Mouse (Mus musculus): Measurements from ENCODE around the gene AC124108.1. TPM values are rescaled to one million over a fixed set of nuclear protein-coding genes. Genes with fewer than 3 reads are reported as not detected.
A peak's percentile ranks its signal among the peaks of the same experiment; 100 is the strongest.

Gene AC124108.1
- polyA plus RNA-seq, 1 experiment, result not detected

- H3K4me3 ChIP-seq (replicated peaks; ENCODE audit: extremely low read depth, low read depth, low read length), result no peak overlapping the region
- no peak for DNase-seq
- no peak for TF ChIP-seq CTCF (IDR thresholded peaks at IDR 0.05; ENCODE audit: insufficient read depth, low read length)
- no peak for TF ChIP-seq POLR2A (IDR thresholded peaks at IDR 0.05; ENCODE audit: borderline replicate concordance, extremely low read depth, low read depth, low read length)
- no peaks in the 10 kb centered on the region for H3K4me1 ChIP-seq (ENCODE audit: control insufficient read depth, insufficient read depth, low read length)
- WGBS, result 34% methylated on average over 4 of the region's 4 CpGs
These were observed 2.0 kb upstream of the AC124108.1 start for GRCm38 (mm10) chr1:132189231-132189630.

DNA sequence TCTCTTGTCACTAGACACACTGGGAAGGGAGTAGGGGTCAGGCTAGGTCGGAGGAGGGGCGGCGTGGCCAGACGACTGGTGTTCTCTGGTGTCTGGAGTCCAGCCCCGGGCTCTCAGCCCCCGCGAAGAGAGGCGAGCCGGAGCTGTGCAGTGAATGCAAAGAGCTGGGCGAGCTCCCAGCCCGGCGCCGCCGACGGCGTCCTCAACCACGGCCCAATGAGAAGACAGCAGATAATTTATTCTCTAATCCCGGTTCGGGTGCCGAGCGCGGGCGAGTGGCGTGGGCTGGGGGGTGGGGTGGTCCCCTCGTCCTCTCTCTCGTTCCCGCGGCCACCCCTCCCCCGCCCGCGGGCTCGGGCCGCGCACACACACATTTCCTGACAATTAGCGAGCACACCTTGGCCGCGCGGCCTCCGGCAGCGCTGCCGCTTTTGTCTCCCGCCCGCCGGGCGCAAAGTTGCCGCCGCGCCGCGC, 1.2 kb upstream of the AC124108.1 start:
- Histone ChIP-seq H3K4me1 (ENCODE audit: control insufficient read depth, insufficient read depth, low read length) (no peaks in the 10 kb centered on the region), H3K4me3 (replicated peaks; ENCODE audit: extremely low read depth, low read depth, low read length) (peak overlapping the region; percentile 9)
- 1% methylated on average over 50 of the region's 50 CpGs for WGBS
- no peak for TF ChIP-seq CTCF (IDR thresholded peaks at IDR 0.05; ENCODE audit: insufficient read depth, low read length)
- no peak for TF ChIP-seq POLR2A (IDR thresholded peaks at IDR 0.05; ENCODE audit: borderline replicate concordance, extremely low read depth, low read depth, low read length)
- no peak for DNase-seq

DNA sequence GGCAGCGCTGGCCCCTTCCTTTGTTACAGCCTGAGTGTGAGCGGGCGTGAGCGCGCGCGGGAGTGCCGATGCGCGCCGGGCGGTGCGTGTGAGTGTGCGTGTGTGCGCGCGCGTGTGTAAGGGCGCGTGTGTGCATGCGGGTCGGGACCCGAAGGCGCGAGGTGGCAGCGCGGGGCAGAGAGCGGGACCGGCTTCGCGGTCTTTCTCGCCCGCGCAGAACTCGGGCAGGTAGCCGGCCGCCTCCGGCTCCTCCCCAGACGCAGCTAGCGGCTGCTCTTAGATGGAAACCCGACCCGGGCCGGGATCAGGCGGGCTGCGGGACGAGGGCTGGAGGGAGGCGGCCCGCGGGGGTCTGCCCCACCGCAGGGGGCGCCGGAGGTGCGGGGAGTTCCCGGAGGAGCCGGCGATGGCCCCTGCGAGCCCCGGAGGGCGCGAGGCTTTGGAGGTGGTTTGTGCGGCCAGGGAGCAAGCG, 600 bp upstream of the AC124108.1 start:
- DNase-seq, result no peak
- Histone ChIP-seq H3K4me1 (ENCODE audit: control insufficient read depth, insufficient read depth, low read length) (peaks cover 4% of the 10 kb centered on the region), H3K4me3 (replicated peaks; ENCODE audit: extremely low read depth, low read depth, low read length) (peak overlapping the region; percentile 41)
- WGBS, result under 1% methylated on average over 52 of the region's 62 CpGs
- no peak for TF ChIP-seq POLR2A (IDR thresholded peaks at IDR 0.05; ENCODE audit: borderline replicate concordance, extremely low read depth, low read depth, low read length)
- no peak for TF ChIP-seq CTCF (IDR thresholded peaks at IDR 0.05; ENCODE audit: insufficient read depth, low read length)

- H3K4me3 ChIP-seq (replicated peaks; ENCODE audit: extremely low read depth, low read depth, low read length), result no peak overlapping the region
- WGBS, result 23% methylated on average over 16 of the region's 16 CpGs
- peaks cover 4% of the 10 kb centered on the region for H3K4me1 ChIP-seq (ENCODE audit: control insufficient read depth, insufficient read depth, low read length)
- no peak for TF ChIP-seq CTCF (IDR thresholded peaks at IDR 0.05; ENCODE audit: insufficient read depth, low read length)
- no peak for DNase-seq
These were observed 776 bp downstream of the AC124108.1 start for GRCm38 (mm10) chr1:132191786-132192680.

DNA sequence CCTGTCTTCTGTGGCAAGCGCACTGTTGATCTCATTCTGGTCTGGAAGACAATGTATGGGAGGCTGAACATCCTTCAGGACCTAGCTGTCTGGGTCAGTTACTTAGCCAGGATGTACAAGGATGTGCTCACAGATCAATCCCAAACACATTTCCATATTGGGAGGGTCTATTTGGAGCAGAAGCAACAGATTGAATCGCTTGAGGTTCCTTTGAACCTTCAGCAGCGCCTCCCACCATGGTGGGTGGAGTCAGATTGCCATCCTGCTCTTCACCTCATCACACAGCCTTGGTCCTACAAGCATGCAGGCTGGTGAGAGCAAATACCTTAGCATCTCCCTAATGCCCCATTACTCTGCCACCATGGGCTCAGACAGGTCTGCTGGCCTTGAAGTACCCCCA, 2.5 kb downstream of the AC124108.1 start:
- DNase-seq, result no peak
- H3K4me3 ChIP-seq (replicated peaks; ENCODE audit: extremely low read depth, low read depth, low read length), result no peak overlapping the region
- TF ChIP-seq CTCF (IDR thresholded peaks at IDR 0.05; ENCODE audit: insufficient read depth, low read length) (no peak), POLR2A (IDR thresholded peaks at IDR 0.05; ENCODE audit: borderline replicate concordance, extremely low read depth, low read depth, low read length) (no peak)
- 70% methylated on average over 3 of the region's 3 CpGs for WGBS
- H3K4me1 ChIP-seq (ENCODE audit: control insufficient read depth, insufficient read depth, low read length), result peaks cover 4% of the 10 kb centered on the region

DNA sequence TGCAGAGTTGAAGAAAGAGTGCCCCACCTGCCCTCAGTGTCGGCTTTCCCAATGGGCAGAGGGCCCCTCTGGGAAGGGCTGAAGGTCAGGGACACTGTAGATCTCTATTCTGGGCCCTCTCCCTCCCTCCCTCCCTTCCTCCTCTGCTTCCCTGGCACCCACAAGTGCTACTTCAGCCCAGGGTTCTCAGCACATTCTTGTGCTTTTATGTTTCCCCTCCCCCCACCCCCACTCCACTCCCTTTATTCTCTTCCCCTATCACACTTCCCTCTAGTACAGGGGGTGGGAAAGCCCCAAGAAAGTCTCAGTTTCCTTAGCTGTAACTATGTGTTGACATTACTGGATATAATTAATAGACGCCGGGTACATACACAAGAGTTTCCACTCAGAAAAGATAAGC, 3.4 kb downstream of the AC124108.1 start:
- 49% methylated on average over 3 of the region's 3 CpGs for WGBS
- Histone ChIP-seq H3K4me3 (replicated peaks; ENCODE audit: extremely low read depth, low read depth, low read length) (no peak overlapping the region), H3K4me1 (ENCODE audit: control insufficient read depth, insufficient read depth, low read length) (peaks cover 4% of the 10 kb centered on the region)
- TF ChIP-seq POLR2A (IDR thresholded peaks at IDR 0.05; ENCODE audit: borderline replicate concordance, extremely low read depth, low read depth, low read length) (no peak), CTCF (IDR thresholded peaks at IDR 0.05; ENCODE audit: insufficient read depth, low read length) (no peak)
- no peak for DNase-seq

DNA sequence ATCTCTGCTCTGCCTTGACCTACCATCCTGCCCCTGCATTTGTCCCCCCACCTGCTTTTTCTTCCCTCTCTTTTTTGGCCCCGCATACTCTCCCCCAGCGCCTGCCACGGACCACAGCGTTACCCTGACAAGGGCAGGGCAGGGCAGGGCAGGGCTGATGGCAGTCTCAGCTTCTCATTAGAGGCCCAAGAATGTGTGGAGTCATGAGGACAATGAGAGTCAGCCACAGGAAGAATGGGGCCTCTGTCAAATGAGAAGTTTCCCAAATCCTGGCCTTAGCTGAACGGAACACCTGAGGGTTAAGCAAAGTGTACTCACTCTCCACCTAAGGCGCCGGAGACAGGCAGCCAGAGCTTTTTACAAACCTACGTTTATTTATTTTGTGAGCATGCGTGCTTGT, 3.8 kb downstream of the AC124108.1 start:
- Histone ChIP-seq H3K4me3 (replicated peaks; ENCODE audit: extremely low read depth, low read depth, low read length) (no peak overlapping the region), H3K4me1 (ENCODE audit: control insufficient read depth, insufficient read depth, low read length) (peaks cover 4% of the 10 kb centered on the region)
- DNase-seq, result no peak
- WGBS, result 58% methylated on average over 9 of the region's 9 CpGs
- TF ChIP-seq POLR2A (IDR thresholded peaks at IDR 0.05; ENCODE audit: borderline replicate concordance, extremely low read depth, low read depth, low read length), result no peak
- TF ChIP-seq CTCF (IDR thresholded peaks at IDR 0.05; ENCODE audit: insufficient read depth, low read length), result no peak

GRCm38 (mm10) chr1:132195681-132196080, 4.4 kb downstream of the AC124108.1 start:
- H3K4me3 ChIP-seq (replicated peaks; ENCODE audit: extremely low read depth, low read depth, low read length), result no peak overlapping the region
- WGBS, result 56% methylated on average over 5 of the region's 5 CpGs
- TF ChIP-seq CTCF (IDR thresholded peaks at IDR 0.05; ENCODE audit: insufficient read depth, low read length), result no peak
- no peak for TF ChIP-seq POLR2A (IDR thresholded peaks at IDR 0.05; ENCODE audit: borderline replicate concordance, extremely low read depth, low read depth, low read length)
- peaks cover 4% of the 10 kb centered on the region for H3K4me1 ChIP-seq (ENCODE audit: control insufficient read depth, insufficient read depth, low read length)
- no peak for DNase-seq

DNA sequence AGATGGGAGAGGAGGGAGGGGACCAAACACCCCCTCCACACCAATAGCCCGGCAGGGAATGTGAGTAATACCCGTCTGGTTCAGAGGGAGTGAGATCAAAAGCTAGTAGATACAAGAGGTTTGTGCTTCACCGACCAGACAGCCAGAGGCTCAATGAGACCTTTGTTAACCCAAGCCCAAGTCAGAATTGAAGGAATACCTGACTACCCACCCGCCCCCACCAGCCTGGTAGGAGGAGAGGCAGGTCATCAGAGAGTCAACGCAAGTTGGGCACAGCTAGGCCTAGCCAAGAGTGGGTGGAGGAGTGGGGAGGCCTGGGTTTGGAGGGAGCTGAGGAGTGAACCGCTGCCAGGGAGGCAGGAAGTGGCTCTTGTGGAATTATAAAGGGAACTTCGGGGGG, 5.1 kb downstream of the AC124108.1 start:
- TF ChIP-seq CTCF (IDR thresholded peaks at IDR 0.05; ENCODE audit: insufficient read depth, low read length) (no peak), POLR2A (IDR thresholded peaks at IDR 0.05; ENCODE audit: borderline replicate concordance, extremely low read depth, low read depth, low read length) (no peak)
- Histone ChIP-seq H3K4me3 (replicated peaks; ENCODE audit: extremely low read depth, low read depth, low read length) (no peak overlapping the region), H3K4me1 (ENCODE audit: control insufficient read depth, insufficient read depth, low read length) (peaks cover 4% of the 10 kb centered on the region)
- 42% methylated on average over 7 of the region's 7 CpGs for WGBS
- DNase-seq, result no peak

DNA sequence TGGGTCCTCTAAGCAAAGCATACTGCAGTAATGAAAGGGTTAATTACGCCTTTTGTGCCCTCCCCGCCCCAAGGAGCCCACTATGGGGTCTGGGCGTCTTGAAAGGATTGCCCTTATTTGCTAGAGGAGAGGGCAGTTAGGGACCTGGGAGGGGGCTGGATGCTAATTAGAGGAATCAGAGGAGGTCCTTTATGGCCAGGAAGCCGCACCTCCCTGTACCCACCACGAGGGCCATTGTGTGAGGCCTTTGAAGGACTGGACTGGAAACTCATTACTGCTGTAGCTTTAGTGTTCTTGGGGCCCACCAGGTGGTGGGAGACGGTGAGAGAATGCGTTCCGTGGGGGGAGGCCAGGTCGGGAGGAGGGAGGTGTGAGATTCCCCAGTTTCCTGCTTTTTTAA, 6.4 kb downstream of the AC124108.1 start:
- peaks cover 4% of the 10 kb centered on the region for H3K4me1 ChIP-seq (ENCODE audit: control insufficient read depth, insufficient read depth, low read length)
- no peak for TF ChIP-seq POLR2A (IDR thresholded peaks at IDR 0.05; ENCODE audit: borderline replicate concordance, extremely low read depth, low read depth, low read length)
- no peak for TF ChIP-seq CTCF (IDR thresholded peaks at IDR 0.05; ENCODE audit: insufficient read depth, low read length)
- DNase-seq, result no peak
- 39% methylated on average over 9 of the region's 9 CpGs for WGBS
- H3K4me3 ChIP-seq (replicated peaks; ENCODE audit: extremely low read depth, low read depth, low read length), result no peak overlapping the region
